Mouse (Mus musculus) ES-Bruce4 (cell line): ENCODE results near the gene Obp2b. TPM values are rescaled to one million over a fixed set of nuclear protein-coding genes. Genes with fewer than 3 reads are reported as not detected.
"Not testable (repeated sequence)": the region's sequence is repeated elsewhere in the genome, so short reads cannot be mapped to it uniquely, and the experiment has no call there.

Source experiments
- H3K27ac ChIP-seq: 2 replicates; pipeline ENCODE4 v1.5.1; 2012; ENCODE audit warnings: low read length, inconsistent platforms; ENCODE audit not compliant: insufficient read depth
- H3K27me3 ChIP-seq: 2 replicates; pipeline ENCODE4 v1.6.1; 2012; ENCODE audit warnings: mild to moderate bottlenecking, low read length, inconsistent platforms; ENCODE audit not compliant: control insufficient read depth, poor library complexity, insufficient read depth, severe bottlenecking
- H3K36me3 ChIP-seq: 2 replicates; pipeline ENCODE4 v1.6.1; 2012; ENCODE audit warnings: inconsistent platforms, mild to moderate bottlenecking, low read length, moderate library complexity; ENCODE audit not compliant: control insufficient read depth, poor library complexity, insufficient read depth, severe bottlenecking
- H3K4me1 ChIP-seq: one replicate; pipeline ENCODE4 v1.8.1; 2011; ENCODE audit warnings: low read length; ENCODE audit not compliant: control insufficient read depth, insufficient read depth
- H3K4me3 ChIP-seq: 2 replicates; pipeline ENCODE4 v1.5.1; 2011; ENCODE audit warnings: low read depth, mild to moderate bottlenecking, low read length
- H3K9ac ChIP-seq: 2 replicates; pipeline ENCODE4 v1.6.1; 2012; ENCODE audit warnings: low read depth, mild to moderate bottlenecking, inconsistent platforms; ENCODE audit not compliant: poor library complexity, severe bottlenecking
- H3K9me3 ChIP-seq: replicated peaks from 2 replicates; pipeline ENCODE4 v1.6.1; 2012; ENCODE audit warnings: mild to moderate bottlenecking, low read length, inconsistent platforms; ENCODE audit not compliant: control insufficient read depth, poor library complexity, insufficient read depth, severe bottlenecking
- CTCF ChIP-seq: IDR thresholded peaks from one replicate; pipeline ENCODE4 v1.8.1; 2011; ENCODE audit warnings: low read depth, low read length
- EP300 ChIP-seq: IDR thresholded peaks from 2 replicates; pipeline ENCODE4 v1.6.1; 2011; ENCODE audit warnings: low read depth, low read length; ENCODE audit not compliant: insufficient read depth
- POLR2A ChIP-seq: IDR thresholded peaks from one replicate; pipeline ENCODE4 v1.8.1; 2011; ENCODE audit warnings: low read length; ENCODE audit not compliant: insufficient read depth
- polyA plus RNA-seq: library from polyadenylated mRNA; stranded (reverse); fragments of >200 nt; gene quantifications from 2 replicates; pipeline ENCODE4 v1.2.4, GENCODE M21; 2011; ENCODE audit warnings: low read depth; ENCODE audit not compliant: missing spikeins, insufficient read depth, insufficient read length

Obp2b gene
- polyA plus RNA-seq: not detected in 2 replicates

- not testable (repeated sequence) for H3K27me3 ChIP-seq, H3K4me3 ChIP-seq, H3K27ac ChIP-seq, H3K9me3 ChIP-seq, H3K4me1 ChIP-seq, H3K36me3 ChIP-seq, H3K9ac ChIP-seq
These were observed at the start of gene Obp2b for GRCm38 (mm10) chr2:25736709-25737108. Obp2b (plus strand) TSS chr2:25737009.

- Histone ChIP-seq H3K4me1 (no peaks in the 10 kb centered on the region), H3K27me3 (no peaks in the 10 kb centered on the region), H3K4me3 (no peak overlapping the region), H3K9me3 (no peaks in the 10 kb centered on the region), H3K36me3 (no peaks in the 10 kb centered on the region), H3K9ac (no peak overlapping the region), H3K27ac (no peak overlapping the region)
- TF ChIP-seq CTCF (peak; percentile 46), EP300 (no peak)
These were observed 42.2 kb upstream of the Obp2b start for GRCm38 (mm10) chr2:25694605-25695004.

- Histone ChIP-seq H3K27ac (no peak overlapping the region), H3K36me3 (no peaks in the 10 kb centered on the region), H3K4me3 (no peak overlapping the region), H3K4me1 (no peaks in the 10 kb centered on the region), H3K27me3 (no peaks in the 10 kb centered on the region), H3K9me3 (no peaks in the 10 kb centered on the region), H3K9ac (no peak overlapping the region)
- TF ChIP-seq POLR2A (no peak), EP300 (no peak), CTCF (no peak)
These were observed 39.9 kb upstream of the Obp2b start for GRCm38 (mm10) chr2:25696951-25697350.

- H3K9ac ChIP-seq: no peak overlapping the region
- no peaks in the 10 kb centered on the region for H3K36me3 ChIP-seq
- no peaks in the 10 kb centered on the region for H3K9me3 ChIP-seq
- TF ChIP-seq POLR2A: no peak
- TF ChIP-seq EP300: no peak
- no peak for TF ChIP-seq CTCF
- H3K27ac ChIP-seq: no peak overlapping the region
- no peak overlapping the region for H3K4me3 ChIP-seq
- H3K27me3 ChIP-seq: no peaks in the 10 kb centered on the region
- H3K4me1 ChIP-seq: no peaks in the 10 kb centered on the region
These were observed 38.1 kb upstream of the Obp2b start for GRCm38 (mm10) chr2:25698696-25699095.

- not testable (repeated sequence) for H3K36me3 ChIP-seq, H3K4me3 ChIP-seq, H3K27me3 ChIP-seq, H3K9me3 ChIP-seq, H3K27ac ChIP-seq, H3K9ac ChIP-seq, H3K4me1 ChIP-seq
These were observed 37.1 kb upstream of the Obp2b start, which contains the start of gene Obp2a for GRCm38 (mm10) chr2:25699743-25700142. Obp2a (plus strand) TSS chr2:25700043.

GRCm38 (mm10) chr2:25701001-25701400, 35.8 kb upstream of the Obp2b start:
- Histone ChIP-seq H3K27ac (no peak overlapping the region), H3K9ac (no peak overlapping the region), H3K27me3 (no peaks in the 10 kb centered on the region), H3K9me3 (no peaks in the 10 kb centered on the region), H3K4me1 (no peaks in the 10 kb centered on the region), H3K4me3 (no peak overlapping the region), H3K36me3 (no peaks in the 10 kb centered on the region)
- TF ChIP-seq EP300 (no peak), CTCF (no peak), POLR2A (no peak)

- H3K9ac ChIP-seq: no peak overlapping the region
- H3K27me3 ChIP-seq: no peaks in the 10 kb centered on the region
- no peaks in the 10 kb centered on the region for H3K9me3 ChIP-seq
- no peak overlapping the region for H3K27ac ChIP-seq
- H3K4me1 ChIP-seq: no peaks in the 10 kb centered on the region
- no peaks in the 10 kb centered on the region for H3K36me3 ChIP-seq
- no peak for TF ChIP-seq POLR2A
- no peak for TF ChIP-seq CTCF
- TF ChIP-seq EP300: no peak
- H3K4me3 ChIP-seq: no peak overlapping the region
These were observed 33.1 kb upstream of the Obp2b start for GRCm38 (mm10) chr2:25703706-25704105.
